Mouse (Mus musculus) MEL (cell line): ENCODE results near the gene Sost. TPM values are rescaled to one million over a fixed set of nuclear protein-coding genes. Genes with fewer than 3 reads are reported as not detected.
A peak's percentile ranks its signal among the peaks of the same experiment; 100 is the strongest.

Experiments used
- DNase-seq: peaks from one replicate; pipeline ENCODE4 v3.0.0; 2011; ENCODE audit warnings: low read depth, low spot score
- H3K27ac ChIP-seq: 2 replicates; pipeline ENCODE4 v1.5.1; 2012; ENCODE audit warnings: low read depth, mild to moderate bottlenecking, control low read depth, low read length, moderate library complexity; ENCODE audit not compliant: control insufficient read depth
- H3K27me3 ChIP-seq, 2 experiments: fragments of 150-350 bp in 1 of 2; sonication (generic) in 1 of 2; 2 replicates each; pipeline ENCODE4 v1.6.1; 2012; ENCODE audit warnings: low read length in 2 of 2, mild to moderate bottlenecking in 2 of 2, improper control_type of control experiment in 1 of 2, moderate library complexity in 1 of 2; ENCODE audit not compliant: insufficient read depth in 2 of 2, control insufficient read depth in 1 of 2
- H3K36me3 ChIP-seq, 2 experiments: 2 replicates each; pipeline ENCODE4 v1.6.1; 2012 to 2014; ENCODE audit warnings: low read length in 2 of 2, improper control_type of control experiment in 1 of 2, inconsistent platforms in 1 of 2, mild to moderate bottlenecking in 1 of 2; ENCODE audit not compliant: insufficient read depth in 2 of 2, control insufficient read depth in 1 of 2
- H3K4me1 ChIP-seq, 2 experiments: fragments of 150-350 bp in 1 of 2; sonication (generic) in 1 of 2; 2 replicates each; pipeline ENCODE4 v1.6.1; 2012; ENCODE audit warnings: low read length in 2 of 2, improper control_type of control experiment in 1 of 2, mild to moderate bottlenecking in 1 of 2; ENCODE audit not compliant: insufficient read depth in 2 of 2, control insufficient read depth in 1 of 2
- H3K4me3 ChIP-seq, 2 experiments: fragments of 150-350 bp in 1 of 2; sonication (generic) in 1 of 2; 2 replicates each; pipeline ENCODE4 v1.5.1; 2012; ENCODE audit warnings: low read depth in 2 of 2, low read length in 2 of 2, mild to moderate bottlenecking in 2 of 2, moderate library complexity in 2 of 2, control low read depth in 1 of 2, improper control_type of control experiment in 1 of 2; ENCODE audit not compliant: control insufficient read depth in 1 of 2, insufficient read depth in 1 of 2
- H3K79me2 ChIP-seq: 2 replicates; pipeline ENCODE4 v1.6.1; 2012; ENCODE audit warnings: mild to moderate bottlenecking, low read length, moderate library complexity; ENCODE audit not compliant: control insufficient read depth, poor library complexity, insufficient read depth
- H3K9ac ChIP-seq: 2 replicates; pipeline ENCODE4 v1.6.1; 2012; ENCODE audit warnings: low read depth, mild to moderate bottlenecking, control low read depth, low read length, moderate library complexity; ENCODE audit not compliant: control insufficient read depth, poor library complexity, severe bottlenecking
- H3K9me3 ChIP-seq: fragments of 150-350 bp; sonication (generic); replicated peaks from 2 replicates; pipeline ENCODE4 v1.6.1; 2012; ENCODE audit warnings: mild to moderate bottlenecking, low read length, improper control_type of control experiment, moderate library complexity; ENCODE audit not compliant: insufficient read depth
- BHLHE40 ChIP-seq: IDR thresholded peaks from 2 replicates; pipeline ENCODE4 v1.6.1; 2012; ENCODE audit warnings: low read depth, mild to moderate bottlenecking, inconsistent platforms, low read length, improper control_type of control experiment, borderline replicate concordance
- CHD2 ChIP-seq: IDR thresholded peaks from 2 replicates; pipeline ENCODE4 v1.6.1; 2011; ENCODE audit warnings: low read length, improper control_type of control experiment
- E2F4 ChIP-seq: IDR thresholded peaks from 2 replicates; pipeline ENCODE4 v1.6.1; 2011; ENCODE audit warnings: low read depth, low read length, improper control_type of control experiment, borderline replicate concordance
- EP300 ChIP-seq, 2 experiments: IDR thresholded peaks; 2 replicates each; pipeline ENCODE4 v1.6.1; 2011; ENCODE audit warnings: improper control_type of control experiment in 2 of 2, low read length in 2 of 2, low read depth in 1 of 2, mild to moderate bottlenecking in 1 of 2
- HCFC1 ChIP-seq: IDR thresholded peaks from 2 replicates; pipeline ENCODE4 v1.6.1; 2012; ENCODE audit warnings: low read depth, mild to moderate bottlenecking, inconsistent platforms, low read length, improper control_type of control experiment, moderate library complexity
- JUND ChIP-seq: IDR thresholded peaks from 2 replicates; pipeline ENCODE4 v1.6.1; 2011; ENCODE audit warnings: low read depth, mild to moderate bottlenecking, improper control_type of control experiment, low read length
- KAT2A ChIP-seq: conservative IDR thresholded peaks from 2 replicates; pipeline ENCODE4 v1.6.1; 2012; ENCODE audit warnings: low read depth, low read length, improper control_type of control experiment, inconsistent platforms
- MAFK ChIP-seq: IDR thresholded peaks from 2 replicates; pipeline ENCODE4 v1.6.1; 2011; ENCODE audit warnings: low read depth, mild to moderate bottlenecking, low read length, improper control_type of control experiment, borderline replicate concordance
- MAX ChIP-seq: IDR thresholded peaks from 2 replicates; pipeline ENCODE4 v1.6.1; 2011; ENCODE audit warnings: low read length, improper control_type of control experiment
- MEF2A ChIP-seq: IDR thresholded peaks from 2 replicates; pipeline ENCODE4 v1.6.1; 2014; ENCODE audit warnings: low read depth, mild to moderate bottlenecking, inconsistent platforms, low read length, improper control_type of control experiment; ENCODE audit not compliant: poor library complexity, insufficient replicate concordance, severe bottlenecking; ENCODE audit errors: extremely low read depth
- MXI1 ChIP-seq: IDR thresholded peaks from 2 replicates; pipeline ENCODE4 v1.6.1; 2011; ENCODE audit warnings: mild to moderate bottlenecking, low read depth, low read length, improper control_type of control experiment
- MYC ChIP-seq: IDR thresholded peaks from 2 replicates; pipeline ENCODE4 v1.6.1; 2011; ENCODE audit warnings: low read depth, mild to moderate bottlenecking, low read length, improper control_type of control experiment, moderate library complexity
- POLR2A ChIP-seq, 2 experiments: IDR thresholded peaks; 2 replicates each; pipeline ENCODE4 v1.6.1; 2011 to 2012; ENCODE audit warnings: low read length in 2 of 2, mild to moderate bottlenecking in 2 of 2, control low read depth in 1 of 2, improper control_type of control experiment in 1 of 2, low read depth in 1 of 2, moderate library complexity in 1 of 2; ENCODE audit not compliant: control insufficient read depth in 1 of 2, insufficient read depth in 1 of 2, poor library complexity in 1 of 2
- POLR2AphosphoS2 ChIP-seq: IDR thresholded peaks from 2 replicates; pipeline ENCODE4 v1.6.1; 2011; ENCODE audit warnings: low read length, improper control_type of control experiment
- RAD21 ChIP-seq: IDR thresholded peaks from 2 replicates; pipeline ENCODE4 v1.6.1; 2011; ENCODE audit warnings: mild to moderate bottlenecking, low read depth, low read length, improper control_type of control experiment
- TBP ChIP-seq: IDR thresholded peaks from 2 replicates; pipeline ENCODE4 v1.8.0; 2011; ENCODE audit warnings: low read depth, low read length, improper control_type of control experiment
- TCF12 ChIP-seq: IDR thresholded peaks from 2 replicates; pipeline ENCODE4 v1.6.1; 2014; ENCODE audit warnings: low read depth, mild to moderate bottlenecking, inconsistent platforms, low read length, improper control_type of control experiment, moderate library complexity
- ZMIZ1 ChIP-seq: IDR thresholded peaks from 2 replicates; pipeline ENCODE4 v1.6.1; 2012; ENCODE audit warnings: low read depth, mild to moderate bottlenecking, inconsistent platforms, low read length, improper control_type of control experiment, moderate library complexity
- ZNF384 ChIP-seq: IDR thresholded peaks from 2 replicates; pipeline ENCODE4 v1.6.1; 2012; ENCODE audit warnings: low read depth, mild to moderate bottlenecking, inconsistent platforms, low read length, improper control_type of control experiment
- polyA plus RNA-seq, 2 experiments: library from polyadenylated mRNA; stranded (reverse) in 1 of 2; unstranded in 1 of 2; fragments of >175 nt in 1 of 2; fragments of >200 nt in 1 of 2; gene quantifications; 2 replicates each; pipeline versions ENCODE4 v1.2.1 to v1.2.4; 2012; ENCODE audit warnings: low replicate concordance in 2 of 2, low read depth in 1 of 2; ENCODE audit not compliant: insufficient read length in 2 of 2, insufficient read depth in 1 of 2, missing spikeins in 1 of 2
- total RNA-seq: library from RNA; depleted of rRNA; stranded (reverse); fragments of 300-350 nt; gene quantifications from 2 replicates; pipeline ENCODE4 v1.2.3, GENCODE M21; 2012

Gene Sost
- total and polyA plus RNA-seq, 3 experiments = not detected

DNA sequence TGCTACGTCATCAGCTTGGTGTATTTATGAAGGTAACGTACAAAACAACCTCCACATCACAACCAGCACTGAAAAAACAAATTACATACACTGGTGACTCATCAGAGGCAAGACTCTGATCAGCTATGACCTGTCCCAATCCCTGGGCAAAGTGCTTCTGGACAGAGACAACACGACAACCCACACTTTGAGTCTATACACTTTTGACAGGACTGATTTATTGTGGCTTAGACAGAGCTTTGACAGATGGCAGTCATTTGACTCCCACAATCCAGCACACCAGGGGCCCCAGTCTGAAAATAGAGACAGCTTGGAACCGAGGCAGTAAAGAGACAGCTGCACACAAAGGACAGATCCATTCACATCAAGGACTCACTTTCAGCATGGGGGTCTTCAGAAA, 32.7 kb upstream of the Sost start:
- Histone ChIP-seq H3K4me1 (no peaks in the 10 kb centered on the region), H3K9me3 (no peaks in the 10 kb centered on the region), H3K27me3 (no peaks in the 10 kb centered on the region), H3K36me3 (no peaks in the 10 kb centered on the region), H3K79me2 (no peaks in the 10 kb centered on the region), H3K27ac (no peak overlapping the region), H3K9ac (no peak overlapping the region), H3K4me3 (no peak overlapping the region)
- no peak for DNase-seq
- no peak for TF ChIP-seq RAD21
- no peak for TF ChIP-seq MAX
- TF ChIP-seq POLR2A (IDR thresholded peaks at IDR 0.05; ENCODE audit: control insufficient read depth in 1 of 2, insufficient read depth in 1 of 2, low read depth in 1 of 2, low read length in 2 of 2, poor library complexity in 1 of 2) = no peak
- TF ChIP-seq EP300 (IDR thresholded peaks at IDR 0.05; ENCODE audit: low read depth in 1 of 2, low read length in 2 of 2) = no peak
- no peak for TF ChIP-seq HCFC1
- TF ChIP-seq MAFK = no peak
- TF ChIP-seq TCF12 = no peak

DNA sequence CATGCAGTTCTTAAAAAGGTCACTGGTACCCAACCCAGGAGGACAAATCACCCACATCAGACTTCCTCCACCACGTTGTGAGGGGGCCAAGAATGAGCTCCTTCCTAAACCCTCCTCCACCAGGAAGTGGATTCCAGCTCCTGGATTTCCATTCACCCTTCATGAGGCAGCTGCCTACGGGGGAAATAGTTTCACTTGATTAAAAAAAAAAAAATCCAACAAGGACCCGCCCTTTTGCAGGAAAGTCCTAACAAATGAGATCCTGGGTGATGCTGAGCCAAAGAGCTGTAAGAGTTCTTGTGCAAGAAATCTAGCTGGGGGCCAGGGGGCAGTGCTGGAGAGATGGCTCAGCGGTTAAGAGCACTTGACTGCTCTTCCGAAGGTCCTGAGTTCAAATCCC, 31.4 kb upstream of the Sost start:
- Histone ChIP-seq H3K4me1 (peaks cover 5 to 7% of the 10 kb centered on the region in 2 experiments; a peak in 3 of 4 replicates), H3K9me3 (no peaks in the 10 kb centered on the region), H3K27ac (no peak overlapping the region), H3K27me3 (no peaks in the 10 kb centered on the region), H3K4me3 (no peak overlapping the region), H3K9ac (no peak overlapping the region), H3K79me2 (no peaks in the 10 kb centered on the region), H3K36me3 (peaks cover 0 to 6% of the 10 kb centered on the region in 2 experiments; a peak in 2 of 4 replicates)
- peak; percentile 17 for DNase-seq
- no peak for TF ChIP-seq ZMIZ1
- TF ChIP-seq JUND = no peak
- no peak for TF ChIP-seq KAT2A
- TF ChIP-seq POLR2AphosphoS2 = no peak
- TF ChIP-seq TBP = peak; percentile 67
- no peak for TF ChIP-seq TCF12
- no peak for TF ChIP-seq MXI1
- 0 out of 2 replicates have a peak, but pooled peaks have one; percentile 18 for TF ChIP-seq ZNF384
- TF ChIP-seq E2F4 = no peak
- no peak for TF ChIP-seq MEF2A
- no peak for TF ChIP-seq CHD2
- TF ChIP-seq BHLHE40 = no peak
- TF ChIP-seq MYC = no peak
